In genomic region chr4:155905634-155906033, GRCm38 (mm10) we compare ENCODE assay signal across 11 mouse cellular contexts. TPM values are rescaled to one million over a fixed set of nuclear protein-coding genes. Genes with fewer than 3 reads are reported as not detected.
A peak's percentile ranks its signal among the peaks of the same experiment; 100 is the strongest.
DNase-seq lines count a peak whose midpoint lies in the region.
"Had no signal": no experiment of that assay in that cellular context is flagged by ENCODE, and none has a peak within 500 bp of the region (broad histone marks: within the 10 kb centered on the region; RNA-seq: fewer than 3 reads in every experiment).

No protein-coding gene starts in this region.

- intact Hi-C loops in left cerebral cortex, postnatal 4 days (cut with DNase I) = no loop called here

- peak; percentile 6 to 7 for DNase-seq in frontal cortex, postnatal 10 days (ENCODE audit: low spot score in 2 of 2)
- no peak for DNase-seq in frontal cortex, postnatal 25 days (ENCODE audit: low spot score in 2 of 2)
- DNase-seq in left cerebral cortex, adult 11 months (ENCODE audit: low spot score) = peak; percentile 0
- no peak for DNase-seq in left cerebral cortex, postnatal 4 days
- DNase-seq in right cerebral cortex, postnatal 25 days = peak; percentile 3
- DNase-seq in right cerebral cortex, adult 2 months (ENCODE audit: low spot score in 2 of 2) = no peak
- DNase-seq in embryo, embryonic 11 days = no peak
- DNase-seq: adrenal gland, postnatal 25 days; kidney, adult 2 months; spleen, adult 18-20 months; thymus, postnatal 25 days had no signal

RNA-seq across cellular contexts. Expression of gene Acap3, which starts 14.0 kb away (rescaled TPM):
- 100 to 1,000 TPM; 164 to 168 TPM for total RNA-seq in left cerebral cortex, postnatal 4 days (2021)

RNA-seq across cellular contexts. Expression of gene Pusl1, which starts 14.1 kb away (rescaled TPM):
- total RNA-seq in left cerebral cortex, postnatal 4 days (2021) = 10 to 100 TPM; 62.3 to 68.1 TPM

RNA-seq across cellular contexts. Expression of gene Ints11, which starts 36.3 kb away (rescaled TPM):
- total RNA-seq in left cerebral cortex, postnatal 4 days (2021) = 10 to 100 TPM; 44.1 to 54.7 TPM

RNA-seq across cellular contexts. Expression of gene Cptp, which starts 36.4 kb away (rescaled TPM):
- 10 to 100 TPM; 26.6 to 27.5 TPM for total RNA-seq in left cerebral cortex, postnatal 4 days (2021)

RNA-seq across cellular contexts. Expression of gene Ube2j2, which starts 38.0 kb away (rescaled TPM):
- total RNA-seq in left cerebral cortex, postnatal 4 days (2021) = 100 to 1,000 TPM in 1 of 2 experiments, 10 to 100 TPM in 1; 96.0 to 101 TPM

Comparison
In these comparisons a context has a peak if more than half of its experiments do, and no peak if none do; other contexts are left out.
1. DNase-seq: peak in frontal cortex, postnatal 10 days (2 of 2), left cerebral cortex, adult 11 months (single experiment) and right cerebral cortex, postnatal 25 days (single experiment); none in frontal cortex, postnatal 25 days (0 of 2), left cerebral cortex, postnatal 4 days (single experiment), right cerebral cortex, adult 2 months (0 of 2) and embryo, embryonic 11 days (single experiment).